ENCODE assay signal across 8 mouse cellular contexts in genomic region chr10:108537641-108538040, GRCm38 (mm10).
DNase-seq lines count a peak whose midpoint lies in the region; TF ChIP-seq lines count a peak whose summit lies in the region.
"Had no signal": no experiment of that assay in that cellular context is flagged by ENCODE, and none has a peak within 500 bp of the region (broad histone marks: within the 10 kb centered on the region; RNA-seq: fewer than 3 reads in every experiment).

No protein-coding gene starts in this region.

- no peaks in the 10 kb centered on the region for H3K27me3 ChIP-seq in ES-Bruce4 (ENCODE audit: control insufficient read depth, insufficient read depth, low read length, poor library complexity, severe bottlenecking)
- H3K27me3 ChIP-seq in heart, adult 2 months (ENCODE audit: control insufficient read depth, insufficient read depth, low read length): no peaks in the 10 kb centered on the region
- H3K27me3 ChIP-seq: embryonic facial prominence, embryonic 15.5 days had no signal

- no peaks in the 10 kb centered on the region for H3K4me1 ChIP-seq in ES-Bruce4 (ENCODE audit: control insufficient read depth, insufficient read depth, low read length)
- peaks cover 1% of the 10 kb centered on the region; the same call in 1 of the 2 replicates for H3K4me1 ChIP-seq in heart, adult 2 months (ENCODE audit: control insufficient read depth, insufficient read depth, low read length)
- H3K4me1 ChIP-seq: embryonic facial prominence, embryonic 15.5 days had no signal

- no peaks in the 10 kb centered on the region for H3K9me3 ChIP-seq in ES-Bruce4 (replicated peaks; ENCODE audit: control insufficient read depth, insufficient read depth, low read length, poor library complexity, severe bottlenecking)
- H3K9me3 ChIP-seq: embryonic facial prominence, embryonic 15.5 days had no signal

- no peaks in the 10 kb centered on the region for H3K36me3 ChIP-seq in ES-Bruce4 (ENCODE audit: control insufficient read depth, insufficient read depth, low read length, poor library complexity, severe bottlenecking)
- H3K36me3 ChIP-seq in heart, adult 2 months (ENCODE audit: control insufficient read depth, insufficient read depth, low read length): no peaks in the 10 kb centered on the region
- H3K36me3 ChIP-seq: embryonic facial prominence, embryonic 15.5 days had no signal

- intact Hi-C loops in heart, adult 2 months (cut with DNase I): loop anchor here (5.0 kb wide), 4 partner anchors 90 to 735 kb away; no protein-coding TSS in a partner anchor

- H3K4me3 ChIP-seq in ES-Bruce4 (ENCODE audit: low read depth, low read length): no peak overlapping the region
- no peak overlapping the region for H3K4me3 ChIP-seq in heart, adult 2 months
- H3K4me3 ChIP-seq: embryonic facial prominence, embryonic 15.5 days had no signal

- WGBS in heart, adult 2 months: 60% methylated on average over 9 of the region's 9 CpGs

- TF ChIP-seq CTCF in ES-Bruce4 (IDR thresholded peaks at IDR 0.05; ENCODE audit: low read depth, low read length): peak; percentile 38
- TF ChIP-seq CTCF in heart, adult 2 months (IDR thresholded peaks at IDR 0.05): peak; percentile 69

- H3K9ac ChIP-seq in ES-Bruce4 (ENCODE audit: low read depth, poor library complexity, severe bottlenecking): no peak overlapping the region
- no peak overlapping the region for H3K9ac ChIP-seq in heart, adult 2 months (ENCODE audit: low read depth, low read length)
- H3K9ac ChIP-seq: embryonic facial prominence, embryonic 15.5 days had no signal

- H3K27ac ChIP-seq in ES-Bruce4 (ENCODE audit: insufficient read depth, low read length): no peak overlapping the region
- H3K27ac ChIP-seq in heart, adult 2 months: no peak overlapping the region
- H3K27ac ChIP-seq: embryonic facial prominence, embryonic 15.5 days had no signal

- peak; percentile 36 for DNase-seq in A20 (ENCODE audit: low read depth, low spot score)
- DNase-seq in heart, adult 2 months: peak; percentile 29 to 37
- peak; percentile 75 for DNase-seq in kidney, postnatal 14 days
- DNase-seq in ovary, postnatal 14 days (ENCODE audit: low spot score): peak; percentile 41
- DNase-seq in thymus, adult 18-20 months: no peak
- DNase-seq in cerebellum, adult 9-11 months: no peak

- H3K79me2 ChIP-seq in heart, adult 2 months (replicated peaks; ENCODE audit: control insufficient read depth, insufficient read depth, low read length): no peaks in the 10 kb centered on the region

- no peak for TF ChIP-seq EP300 in ES-Bruce4 (IDR thresholded peaks at IDR 0.05; ENCODE audit: insufficient read depth, low read depth, low read length)
- TF ChIP-seq EP300 in heart, adult 2 months (IDR thresholded peaks at IDR 0.05; ENCODE audit: insufficient read depth, low read depth, low read length): no peak

- no peak for TF ChIP-seq POLR2A in ES-Bruce4 (IDR thresholded peaks at IDR 0.05; ENCODE audit: insufficient read depth, low read length)
- TF ChIP-seq POLR2A in heart, adult 2 months (IDR thresholded peaks at IDR 0.05; ENCODE audit: insufficient read depth, low read depth, low read length): no peak

Comparison
In these comparisons a context has a peak if more than half of its experiments do, and no peak if none do; other contexts are left out.
1. DNase-seq: peak in A20 (single experiment), heart, adult 2 months (2 of 2), kidney, postnatal 14 days (single experiment) and ovary, postnatal 14 days (single experiment); none in thymus, adult 18-20 months (0 of 2) and cerebellum, adult 9-11 months (single experiment).